Mouse (Mus musculus) layer of hippocampus, adult 8-10 months (tissue): ENCODE measurements around the gene Foxn4. TPM values are rescaled to one million over a fixed set of nuclear protein-coding genes. Genes with fewer than 3 reads are reported as not detected.

ENCODE experiments used
- DNase-seq, 2 experiments: peaks; one replicate each; pipeline ENCODE4 v3.0.0; 2022; ENCODE audit warnings: low spot score in 2 of 2
- total RNA-seq, 4 experiments: library from RNA; stranded (reverse); gene quantifications; 2 replicates each; pipeline ENCODE4 v1.2.4; 2022

Gene Foxn4
- total RNA-seq, 4 experiments from 2014 or later = not detected

- no peak for DNase-seq
Measured at GRCm38 (mm10) chr5:114279382-114280143, 6.0 kb upstream of the Foxn4 start.

- no peak for DNase-seq
Measured at GRCm38 (mm10) chr5:114275991-114276390, 2.4 kb upstream of the Foxn4 start.

- no peak for DNase-seq
Measured at GRCm38 (mm10) chr5:114275339-114275738, 1.7 kb upstream of the Foxn4 start.

GRCm38 (mm10) chr5:114269984-114270383 is 3.6 kb downstream of the Foxn4 start:
- no peak for DNase-seq

- DNase-seq = no peak
Measured at GRCm38 (mm10) chr5:114269499-114269898, 4.1 kb downstream of the Foxn4 start.

GRCm38 (mm10) chr5:114268646-114269045 is 5.0 kb downstream of the Foxn4 start:
- no peak for DNase-seq

GRCm38 (mm10) chr5:114264791-114265190 is 8.8 kb downstream of the Foxn4 start:
- no peak for DNase-seq

- DNase-seq = no peak
Measured at GRCm38 (mm10) chr5:114264030-114264459, 9.6 kb downstream of the Foxn4 start.

- no peak for DNase-seq
Measured at GRCm38 (mm10) chr5:114261494-114261893, 12.1 kb downstream of the Foxn4 start.

GRCm38 (mm10) chr5:114259495-114259894 is 14.1 kb downstream of the Foxn4 start:
- DNase-seq = no peak

GRCm38 (mm10) chr5:114248174-114248589 is 25.4 kb downstream of the Foxn4 start:
- DNase-seq = peak; percentile 17 to 66

GRCm38 (mm10) chr5:114246465-114246864 is 27.1 kb downstream of the Foxn4 start:
- DNase-seq = no peak

- no peak for DNase-seq
Measured at GRCm38 (mm10) chr5:114239737-114240136, 33.9 kb downstream of the Foxn4 start.

- DNase-seq = no peak
Measured at GRCm38 (mm10) chr5:114238924-114239323, 34.7 kb downstream of the Foxn4 start.

- no peak for DNase-seq
Measured at GRCm38 (mm10) chr5:114228901-114229300, 44.7 kb downstream of the Foxn4 start.

GRCm38 (mm10) chr5:114226051-114226450 is 47.6 kb downstream of the Foxn4 start:
- DNase-seq = no peak

- DNase-seq = no peak
Measured at GRCm38 (mm10) chr5:114218771-114219170, 54.8 kb downstream of the Foxn4 start.

- DNase-seq = no peak
Measured at GRCm38 (mm10) chr5:114213183-114213582, 60.4 kb downstream of the Foxn4 start.

GRCm38 (mm10) chr5:114206158-114206557 is 67.4 kb downstream of the Foxn4 start:
- no peak for DNase-seq
